Mouse (Mus musculus) ES-E14 (cell line): ENCODE measurements at regions not wholly inside any gene's neighbourhood (a gene's known extent, or its start where the extent isn't known, plus 50 kb on each side); places are given as distances from the start of the nearest gene placed in this dataset.

Experiments used
- DNase-seq: peaks from one replicate; pipeline ENCODE4 v3.0.0-alpha.2; 2013; ENCODE audit warnings: low read depth, low spot score
- H3K27ac ChIP-seq: 2 replicates; pipeline ENCODE4 v1.5.1; 2012; ENCODE audit warnings: low read depth, mild to moderate bottlenecking, low read length, moderate library complexity, mixed read lengths; ENCODE audit not compliant: poor library complexity, insufficient read depth, severe bottlenecking
- H3K36me3 ChIP-seq: 2 replicates; pipeline ENCODE4 v1.6.1; 2012; ENCODE audit warnings: mild to moderate bottlenecking, low read length, moderate library complexity, mixed read lengths; ENCODE audit not compliant: control insufficient read depth, poor library complexity, insufficient read depth, severe bottlenecking
- H3K4me1 ChIP-seq, 2 experiments: fragments of 150-350 bp in 1 of 2; sonication (generic) in 1 of 2; 2 replicates each; pipeline ENCODE4 v1.6.1; 2012; ENCODE audit warnings: low read length in 2 of 2, mild to moderate bottlenecking in 1 of 2, mixed read lengths in 1 of 2; ENCODE audit not compliant: control insufficient read depth in 2 of 2, insufficient read depth in 2 of 2, poor library complexity in 1 of 2
- H3K4me3 ChIP-seq, 2 experiments: fragments of 150-350 bp in 1 of 2; sonication (generic) in 1 of 2; 2 replicates each; pipeline ENCODE4 v1.5.1; 2012; ENCODE audit warnings: low read length in 2 of 2, low read depth in 1 of 2, mild to moderate bottlenecking in 1 of 2, mixed read lengths in 1 of 2; ENCODE audit not compliant: insufficient read depth in 1 of 2, poor library complexity in 1 of 2, severe bottlenecking in 1 of 2
- H3K9ac ChIP-seq: 2 replicates; pipeline ENCODE4 v1.6.1; 2012; ENCODE audit warnings: low read depth, mild to moderate bottlenecking, low read length, mixed read lengths; ENCODE audit not compliant: poor library complexity, insufficient read depth, severe bottlenecking
- H3K9me3 ChIP-seq: fragments of 150-350 bp; sonication (generic); 2 replicates; pipeline ENCODE4 v1.6.1; 2012; ENCODE audit warnings: low read depth, mild to moderate bottlenecking, low read length; ENCODE audit not compliant: control insufficient read depth, insufficient read depth
- CHD2 ChIP-seq: IDR thresholded peaks from 2 replicates; pipeline ENCODE4 v1.6.1; 2014; ENCODE audit warnings: mild to moderate bottlenecking, low read depth, low read length, inconsistent platforms
- HCFC1 ChIP-seq: IDR thresholded peaks from 2 replicates; pipeline ENCODE4 v1.6.1; 2012; ENCODE audit warnings: low read length, inconsistent platforms, borderline replicate concordance; ENCODE audit not compliant: insufficient read depth
- MAFK ChIP-seq: IDR thresholded peaks from 2 replicates; pipeline ENCODE4 v1.6.1; 2014; ENCODE audit warnings: mild to moderate bottlenecking, low read depth, low read length, inconsistent platforms; ENCODE audit not compliant: insufficient read depth
- ZC3H11A ChIP-seq: IDR thresholded peaks from 2 replicates; pipeline ENCODE4 v1.6.1; 2012; ENCODE audit warnings: low read depth, mild to moderate bottlenecking, inconsistent platforms, low read length, borderline replicate concordance
- ZNF384 ChIP-seq: IDR thresholded peaks from 2 replicates; pipeline ENCODE4 v1.6.1; 2012; ENCODE audit warnings: low read depth, low read length, inconsistent platforms
- in situ Hi-C, 2 experiments: fragments of 600-800 bp; cut with MboI; formaldehyde crosslinking; loops; one replicate each; pipeline ENCODE4 v1.15.1; 2025; ENCODE audit warnings: low sequenced_read_pairs in 2 of 2, inconsistent platforms in 1 of 2; ENCODE audit not compliant: unreplicated experiment in 2 of 2

DNA sequence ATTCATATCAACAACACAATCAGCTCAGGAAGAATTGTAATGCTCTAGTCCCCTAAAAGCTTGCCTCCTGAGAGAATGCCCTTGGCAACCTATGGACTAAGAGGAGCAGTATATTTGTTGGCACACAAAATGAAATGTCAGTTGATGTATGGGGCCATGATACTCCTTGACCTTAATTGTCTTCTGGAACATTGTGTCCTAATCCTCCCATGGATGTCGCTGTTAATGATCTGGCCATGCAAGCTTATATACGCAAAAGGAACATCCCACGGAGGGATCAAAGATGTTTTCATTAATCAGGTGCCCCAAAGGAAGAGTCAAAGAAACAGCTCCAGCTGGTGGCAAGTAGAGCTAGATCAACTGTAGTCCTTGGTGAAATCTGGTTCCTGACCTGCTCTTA is 178.0 kb downstream of the Mid1ip1 start:
- TF ChIP-seq HCFC1, result no peak
- no peak for TF ChIP-seq CHD2
- TF ChIP-seq ZC3H11A, result no peak
- no peak for TF ChIP-seq MAFK
- no peak for TF ChIP-seq ZNF384
- H3K4me1 ChIP-seq, result no peaks in the 10 kb centered on the region

DNA sequence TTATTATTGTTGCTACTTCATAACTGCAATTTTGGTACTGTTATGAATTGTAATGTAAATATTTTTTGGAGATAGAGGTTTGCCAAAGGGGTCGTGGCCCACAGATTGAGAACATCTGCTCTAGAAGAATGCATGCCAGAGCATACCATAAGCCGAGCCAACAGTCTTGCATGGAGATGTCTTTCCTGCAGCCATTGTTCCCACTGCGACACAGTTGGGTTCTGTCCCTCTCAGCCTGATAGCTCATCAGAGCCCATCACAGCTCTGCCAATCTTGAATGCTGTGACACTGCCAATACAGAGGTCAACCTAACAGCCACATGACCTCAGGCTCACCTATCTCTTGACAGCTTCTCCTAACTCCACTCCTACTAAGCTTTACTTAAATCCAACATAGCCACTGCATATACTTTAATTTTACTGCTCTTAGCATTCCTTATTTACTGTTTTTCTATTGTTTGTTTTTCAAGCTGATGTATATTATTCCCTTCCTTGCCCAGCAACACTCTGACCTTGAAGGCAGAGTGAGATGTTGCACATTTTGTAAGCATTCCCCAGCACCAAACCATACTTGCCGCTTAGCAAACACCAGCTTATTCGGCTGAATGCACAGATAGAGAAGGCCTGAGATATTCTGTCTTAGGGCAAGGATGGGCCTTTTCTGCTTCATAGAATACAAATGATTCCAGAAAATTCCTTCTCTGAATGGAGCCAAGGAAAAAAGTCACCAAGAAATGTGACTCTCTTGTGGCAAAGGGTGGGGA is 181.6 kb downstream of the Mid1ip1 start:
- no peaks in the 10 kb centered on the region for H3K4me1 ChIP-seq
- in situ Hi-C loops, result no loop called here
- no peak overlapping the region for H3K9ac ChIP-seq
- H3K9me3 ChIP-seq, result no peaks in the 10 kb centered on the region
- no peak overlapping the region for H3K27ac ChIP-seq
- DNase-seq, result no peak
- H3K4me3 ChIP-seq, result no peak overlapping the region
- no peak for TF ChIP-seq CHD2
- H3K36me3 ChIP-seq, result no peaks in the 10 kb centered on the region

More for the DNA sequence above, 178.0 kb downstream of the Mid1ip1 start:
- Histone ChIP-seq H3K9ac (no peak overlapping the region), H3K36me3 (no peaks in the 10 kb centered on the region), H3K4me3 (no peak overlapping the region), H3K27ac (no peak overlapping the region), H3K9me3 (no peaks in the 10 kb centered on the region)
- in situ Hi-C loops, result no loop called here
- no peak for DNase-seq

DNA sequence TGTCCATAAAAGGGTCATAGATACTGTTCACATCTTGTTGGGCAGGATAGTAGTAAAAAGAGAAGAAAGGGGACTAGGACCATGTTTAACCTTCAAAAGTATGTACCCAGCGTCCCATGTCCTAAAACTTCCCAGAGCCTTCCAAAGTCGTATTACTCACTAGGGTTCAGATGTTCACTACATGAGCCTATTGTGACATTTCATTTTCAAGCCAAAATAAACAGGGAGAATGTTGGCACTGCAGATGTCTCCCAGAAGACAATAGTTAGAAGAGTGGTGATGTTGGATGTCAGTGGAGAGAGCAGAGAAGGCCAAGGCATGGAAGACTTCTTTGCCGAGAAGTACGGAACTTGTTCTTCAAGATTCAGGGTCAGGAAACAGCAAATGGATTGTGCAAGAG is 187.9 kb downstream of the Mid1ip1 start:
- no peaks in the 10 kb centered on the region for H3K9me3 ChIP-seq
- no peak overlapping the region for H3K27ac ChIP-seq
- no peak for TF ChIP-seq ZNF384
- no peak for TF ChIP-seq MAFK
- TF ChIP-seq CHD2, result no peak
- TF ChIP-seq HCFC1, result no peak
- no peak for TF ChIP-seq ZC3H11A
- in situ Hi-C loops, result no loop called here
- DNase-seq, result no peak
- H3K4me3 ChIP-seq, result no peak overlapping the region
- H3K36me3 ChIP-seq, result no peaks in the 10 kb centered on the region
- no peak overlapping the region for H3K9ac ChIP-seq
- H3K4me1 ChIP-seq, result no peaks in the 10 kb centered on the region

DNA sequence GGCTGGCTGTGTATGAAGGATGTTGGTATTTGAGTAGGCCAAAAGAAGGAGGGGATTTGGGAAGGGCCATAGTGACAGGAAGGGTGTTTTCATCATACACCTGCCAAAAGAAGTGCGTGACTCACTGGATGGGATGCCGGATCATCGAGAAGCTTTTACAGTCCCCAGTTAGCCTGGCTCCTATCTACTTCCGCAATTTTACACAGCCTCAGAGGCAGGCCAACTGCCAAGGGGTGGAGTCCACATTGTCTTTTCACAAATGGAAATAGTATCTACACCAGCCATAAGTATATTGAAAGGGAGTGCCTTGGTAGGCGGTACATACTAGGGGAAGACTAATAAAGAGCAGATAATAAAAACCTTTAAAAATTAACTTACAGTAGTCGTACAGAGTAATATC is 189.3 kb downstream of the Mid1ip1 start:
- in situ Hi-C loops, result no loop called here
- H3K9ac ChIP-seq, result no peak overlapping the region
- H3K36me3 ChIP-seq, result no peaks in the 10 kb centered on the region
- H3K9me3 ChIP-seq, result no peaks in the 10 kb centered on the region
- DNase-seq, result no peak
- no peak overlapping the region for H3K4me3 ChIP-seq
- H3K4me1 ChIP-seq, result no peaks in the 10 kb centered on the region
- TF ChIP-seq ZC3H11A, result no peak
- no peak for TF ChIP-seq CHD2
- no peak for TF ChIP-seq ZNF384
- TF ChIP-seq MAFK, result no peak
- TF ChIP-seq HCFC1, result no peak
- H3K27ac ChIP-seq, result no peak overlapping the region

DNA sequence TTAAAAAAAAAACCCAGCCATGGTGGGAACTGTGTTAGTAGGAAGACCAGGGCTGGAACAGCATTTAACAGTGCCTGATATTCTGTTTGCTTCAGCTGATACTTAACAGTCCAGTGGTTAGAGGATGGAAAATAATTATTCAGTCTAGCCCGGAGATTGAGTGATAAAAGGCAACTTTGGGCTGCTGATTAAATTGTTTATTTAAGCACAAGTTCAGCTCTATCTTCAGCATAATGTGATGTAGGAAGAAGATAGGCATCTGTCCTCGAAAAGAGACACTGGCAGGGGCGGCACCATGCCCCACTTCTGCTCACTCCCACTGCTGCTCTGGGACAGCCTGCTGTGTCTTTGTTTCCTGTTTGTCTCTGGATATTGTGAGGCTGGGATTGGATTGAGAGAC is 190.1 kb downstream of the Mid1ip1 start:
- Histone ChIP-seq H3K4me1 (no peaks in the 10 kb centered on the region), H3K9ac (no peak overlapping the region), H3K4me3 (no peak overlapping the region), H3K27ac (no peak overlapping the region), H3K9me3 (no peaks in the 10 kb centered on the region), H3K36me3 (no peaks in the 10 kb centered on the region)
- in situ Hi-C loops, result no loop called here
- no peak for TF ChIP-seq ZC3H11A
- TF ChIP-seq HCFC1, result no peak
- TF ChIP-seq CHD2, result no peak
- no peak for TF ChIP-seq ZNF384
- TF ChIP-seq MAFK, result no peak
- no peak for DNase-seq
